Mouse (Mus musculus) testis, adult 2 months (tissue): Measurements from ENCODE around the gene Gm10643.

Experiments
- CTCF ChIP-seq: fragments of 200-500 bp; IDR thresholded peaks from 2 replicates; pipeline ENCODE4 v1.5.1; 2012; ENCODE audit warnings: low read depth, mild to moderate bottlenecking, inconsistent platforms, low read length, moderate library complexity; ENCODE audit not compliant: control insufficient read depth, insufficient read depth, insufficient replicate concordance
- POLR2A ChIP-seq: fragments of 200-500 bp; IDR thresholded peaks from 2 replicates; pipeline ENCODE4 v1.6.1; 2012; ENCODE audit warnings: low read depth, mild to moderate bottlenecking, inconsistent platforms, low read length, moderate library complexity; ENCODE audit not compliant: control insufficient read depth

- TF ChIP-seq CTCF, result no peak
- TF ChIP-seq POLR2A, result no peak
Measured at GRCm38 (mm10) chr8:84021569-84021968, 43.4 kb downstream of the Gm10643 start.
